Mouse (Mus musculus) frontal cortex, postnatal 10 days (tissue): ENCODE measurements around the gene Stx6.
"Not testable (repeated sequence)": the region's sequence is repeated elsewhere in the genome, so short reads cannot be mapped to it uniquely, and the experiment has no call there.

Experiments used
- DNase-seq, 2 experiments: peaks; one replicate each; pipeline ENCODE4 v3.0.0; 2022; ENCODE audit warnings: low spot score in 2 of 2, mixed read lengths in 1 of 2

Stx6 gene

GRCm38 (mm10) chr1:155167453-155167852 lies 8.9 kb downstream of the Stx6 start:
- no peak for DNase-seq

- DNase-seq: no peak
Measured at GRCm38 (mm10) chr1:155169935-155170334, 11.4 kb downstream of the Stx6 start.

GRCm38 (mm10) chr1:155172895-155173643 lies 14.6 kb downstream of the Stx6 start:
- DNase-seq: no peak

GRCm38 (mm10) chr1:155173644-155174016 lies 15.1 kb downstream of the Stx6 start:
- not testable (repeated sequence) for DNase-seq

GRCm38 (mm10) chr1:155174424-155174823 lies 15.9 kb downstream of the Stx6 start:
- no peak for DNase-seq

GRCm38 (mm10) chr1:155178192-155178924 lies 19.8 kb downstream of the Stx6 start:
- no peak for DNase-seq

- DNase-seq: no peak
Measured at GRCm38 (mm10) chr1:155184191-155184590, 25.7 kb downstream of the Stx6 start.

- no peak for DNase-seq
Measured at GRCm38 (mm10) chr1:155188656-155189055, 30.1 kb downstream of the Stx6 start.

GRCm38 (mm10) chr1:155191219-155191618 lies 32.7 kb downstream of the Stx6 start:
- DNase-seq: no peak

- DNase-seq: no peak
Measured at GRCm38 (mm10) chr1:155191671-155192070, 33.2 kb downstream of the Stx6 start.

GRCm38 (mm10) chr1:155192805-155193368 lies 34.4 kb downstream of the Stx6 start:
- DNase-seq: peak in 1 of 2 experiments; percentile 13

- DNase-seq: no peak
Measured at GRCm38 (mm10) chr1:155196691-155197090, 38.2 kb downstream of the Stx6 start.

GRCm38 (mm10) chr1:155199522-155199921 lies 41.0 kb downstream of the Stx6 start:
- no peak for DNase-seq

- no peak for DNase-seq
Measured at GRCm38 (mm10) chr1:155200967-155201366, 42.5 kb downstream of the Stx6 start.

GRCm38 (mm10) chr1:155201373-155201879 lies 42.9 kb downstream of the Stx6 start:
- DNase-seq: no peak

- no peak for DNase-seq
Measured at GRCm38 (mm10) chr1:155201914-155202313, 43.4 kb downstream of the Stx6 start.

- DNase-seq: no peak
Measured at GRCm38 (mm10) chr1:155202472-155202871, 44.0 kb downstream of the Stx6 start.

GRCm38 (mm10) chr1:155203101-155203500 lies 44.6 kb downstream of the Stx6 start:
- no peak for DNase-seq

- DNase-seq: no peak
Measured at GRCm38 (mm10) chr1:155203954-155204353, 45.4 kb downstream of the Stx6 start.

- DNase-seq: no peak
Measured at GRCm38 (mm10) chr1:155204560-155205162, 46.1 kb downstream of the Stx6 start.

- DNase-seq: no peak
Measured at GRCm38 (mm10) chr1:155205311-155205710, 46.8 kb downstream of the Stx6 start.
